ENCODE assay signal across 8 mouse cellular contexts in genomic region chr14:49065529-49066273, GRCm38 (mm10). TPM values are rescaled to one million over a fixed set of nuclear protein-coding genes. Genes with fewer than 3 reads are reported as not detected.
DNase-seq lines count a peak whose midpoint lies in the region; ATAC-seq and TF ChIP-seq lines count a peak whose summit lies in the region.

Gene Ap5m1, plus strand, starts transcription at chr14:49066097.

- no peak for TF ChIP-seq RAD21 in MEL (IDR thresholded peaks at IDR 0.05; ENCODE audit: low read depth, low read length)

- H3K9me3 ChIP-seq in MEL (replicated peaks; ENCODE audit: insufficient read depth, low read length), result no peaks in the 10 kb centered on the region
- no peaks in the 10 kb centered on the region for H3K9me3 ChIP-seq in embryonic facial prominence, embryonic 13.5 days
- no peaks in the 10 kb centered on the region for H3K9me3 ChIP-seq in heart, embryonic 14.5 days (ENCODE audit: control insufficient read depth, low read length)
- H3K9me3 ChIP-seq in stomach, postnatal 0 days (ENCODE audit: control insufficient read depth, low read length), result no peaks in the 10 kb centered on the region

- peak; percentile 37 to 72 for DNase-seq in kidney, postnatal 25 days
- DNase-seq in kidney, postnatal 4 days, result no peak
- DNase-seq in MEL (ENCODE audit: low read depth, low spot score), result peak; percentile 74
- DNase-seq in left cerebral cortex, adult 11 months (ENCODE audit: low spot score), result peak; percentile 10
- peak; percentile 16 for DNase-seq in stomach, postnatal 0 days (ENCODE audit: low spot score)

- TF ChIP-seq POLR2A in MEL (IDR thresholded peaks at IDR 0.05; ENCODE audit: control insufficient read depth in 1 of 2, insufficient read depth in 1 of 2, low read depth in 1 of 2, low read length in 2 of 2, poor library complexity in 1 of 2), result no peak

- H3K79me2 ChIP-seq in MEL (ENCODE audit: control insufficient read depth, insufficient read depth, low read length, poor library complexity), result peaks cover 44% of the 10 kb centered on the region

- peak within 1 kb of the TSS; percentile 95 for H3K9ac ChIP-seq in MEL (ENCODE audit: control insufficient read depth, low read depth, low read length, poor library complexity, severe bottlenecking)
- H3K9ac ChIP-seq in embryonic facial prominence, embryonic 13.5 days, result peak within 1 kb of the TSS; percentile 97
- peak within 1 kb of the TSS; percentile 96 for H3K9ac ChIP-seq in heart, embryonic 14.5 days (ENCODE audit: low read length)
- H3K9ac ChIP-seq in stomach, postnatal 0 days (ENCODE audit: low read length), result peak within 1 kb of the TSS; percentile 97

- H3K36me3 ChIP-seq in MEL (ENCODE audit: control insufficient read depth in 1 of 2, insufficient read depth in 2 of 2, low read length in 2 of 2), result peaks cover 0 to 40% of the 10 kb centered on the region in 2 experiments; a peak in 2 of 4 replicates
- H3K36me3 ChIP-seq in embryonic facial prominence, embryonic 13.5 days, result no peaks in the 10 kb centered on the region
- no peaks in the 10 kb centered on the region for H3K36me3 ChIP-seq in heart, embryonic 14.5 days (ENCODE audit: control insufficient read depth, insufficient read depth, low read length)
- H3K36me3 ChIP-seq in stomach, postnatal 0 days (ENCODE audit: control insufficient read depth, insufficient read depth, low read length), result no peaks in the 10 kb centered on the region

- H3K27ac ChIP-seq in MEL (ENCODE audit: control insufficient read depth, low read depth, low read length), result peak within 1 kb of the TSS; percentile 96
- peak within 1 kb of the TSS; percentile 98 for H3K27ac ChIP-seq in embryonic facial prominence, embryonic 13.5 days
- peak within 1 kb of the TSS; percentile 87 to 99 for H3K27ac ChIP-seq in heart, embryonic 14.5 days (replicated peaks in 1 of 2; ENCODE audit: control insufficient read depth in 1 of 2, insufficient read depth in 1 of 2, low read depth in 2 of 2, low read length in 2 of 2)
- peak within 1 kb of the TSS; percentile 99 for H3K27ac ChIP-seq in stomach, postnatal 0 days (replicated peaks)

- WGBS in embryonic facial prominence, embryonic 13.5 days, result under 1% methylated on average over 40 of the region's 62 CpGs
- WGBS in heart, embryonic 14.5 days, result under 1% methylated on average over 62 of the region's 62 CpGs
- WGBS in stomach, postnatal 0 days, result under 1% methylated on average over 41 of the region's 62 CpGs

- H3K4me2 ChIP-seq in embryonic facial prominence, embryonic 13.5 days, result peak within 1 kb of the TSS; percentile 71
- H3K4me2 ChIP-seq in heart, embryonic 14.5 days (ENCODE audit: low read length), result peak within 1 kb of the TSS; percentile 83
- H3K4me2 ChIP-seq in stomach, postnatal 0 days (replicated peaks; ENCODE audit: low read depth), result peak within 1 kb of the TSS; percentile 73

- ATAC-seq in embryonic facial prominence, embryonic 13.5 days (ENCODE audit: insufficient number of reproducible peaks, insufficient read depth, low FRiP score, low TSS enrichment, low read depth), result peak; percentile 79
- peak; percentile 51 for ATAC-seq in heart, embryonic 14.5 days (ENCODE audit: insufficient number of reproducible peaks, insufficient read depth, low FRiP score, low read depth)
- ATAC-seq in megakaryocyte-erythroid progenitor cell, adult 5-6 weeks (replicated peaks; ENCODE audit: low FRiP score, low TSS enrichment, poor library complexity, severe bottlenecking), result peak; percentile 20
- peak; percentile 72; the same call in 1 of the 2 replicates for ATAC-seq in stomach, postnatal 0 days (ENCODE audit: low FRiP score, low TSS enrichment)

- TF ChIP-seq CTCF in MEL (IDR thresholded peaks at IDR 0.05 in 2 of 3, conservative IDR thresholded peaks at IDR 0.05 in 1 of 3; ENCODE audit: control insufficient read depth in 1 of 3, insufficient read depth in 1 of 3, low read depth in 2 of 3, low read length in 3 of 3, poor library complexity in 1 of 3, severe bottlenecking in 1 of 3), result no peak
- no peak for TF ChIP-seq CTCF in stomach, postnatal 0 days (IDR thresholded peaks at IDR 0.05; ENCODE audit: low read depth)

- no peak; a peak in 1 of 4 replicates for TF ChIP-seq EP300 in MEL (IDR thresholded peaks at IDR 0.05; ENCODE audit: low read depth in 1 of 2, low read length in 2 of 2)
- TF ChIP-seq EP300 in stomach, postnatal 0 days (optimal IDR thresholded peaks at IDR 0.05), result no peak

- H3K4me3 ChIP-seq in MEL (ENCODE audit: control insufficient read depth in 1 of 2, insufficient read depth in 1 of 2, low read depth in 2 of 2, low read length in 2 of 2), result peak within 1 kb of the TSS; percentile 90 to 99
- peak within 1 kb of the TSS; percentile 90 for H3K4me3 ChIP-seq in embryonic facial prominence, embryonic 13.5 days
- H3K4me3 ChIP-seq in heart, embryonic 14.5 days (ENCODE audit: control insufficient read depth in 1 of 2, insufficient read depth in 1 of 2, low read depth in 1 of 2, low read length in 2 of 2), result peak within 1 kb of the TSS; percentile 59 to 93
- H3K4me3 ChIP-seq in stomach, postnatal 0 days (ENCODE audit: low read depth, low read length), result peak within 1 kb of the TSS; percentile 92

- H3K27me3 ChIP-seq in MEL (ENCODE audit: control insufficient read depth in 1 of 2, insufficient read depth in 2 of 2, low read length in 2 of 2), result no peaks in the 10 kb centered on the region
- no peaks in the 10 kb centered on the region for H3K27me3 ChIP-seq in embryonic facial prominence, embryonic 13.5 days
- H3K27me3 ChIP-seq in heart, embryonic 14.5 days (ENCODE audit: control insufficient read depth, insufficient read depth, low read length), result no peaks in the 10 kb centered on the region
- H3K27me3 ChIP-seq in stomach, postnatal 0 days (ENCODE audit: control insufficient read depth, insufficient read depth, low read length), result no peaks in the 10 kb centered on the region

- peaks cover 9 to 14% of the 10 kb centered on the region in 2 experiments for H3K4me1 ChIP-seq in MEL (ENCODE audit: control insufficient read depth in 1 of 2, insufficient read depth in 2 of 2, low read length in 2 of 2)
- H3K4me1 ChIP-seq in embryonic facial prominence, embryonic 13.5 days, result peaks cover 18% of the 10 kb centered on the region
- peaks cover 0 to 18% of the 10 kb centered on the region in 2 experiments; a peak in 2 of 4 replicates for H3K4me1 ChIP-seq in heart, embryonic 14.5 days (ENCODE audit: control insufficient read depth in 2 of 2, insufficient read depth in 2 of 2, low read length in 2 of 2)
- no peaks in the 10 kb centered on the region for H3K4me1 ChIP-seq in stomach, postnatal 0 days (replicated peaks; ENCODE audit: control insufficient read depth, insufficient read depth)

TF ChIP-seq in MEL, 35 proteins besides CTCF, POLR2A, EP300 and RAD21:
- TF ChIP-seq SIN3A (IDR thresholded peaks at IDR 0.05; ENCODE audit: low read length), result peak; percentile 66; the same call in 1 of the 2 replicates
- no peak for TF ChIP-seq TCF12 (IDR thresholded peaks at IDR 0.05; ENCODE audit: low read depth, low read length)
- TF ChIP-seq ZNF384 (IDR thresholded peaks at IDR 0.05; ENCODE audit: low read depth, low read length), result peak; percentile 23; the same call in 1 of the 2 replicates
- TF ChIP-seq MXI1 (IDR thresholded peaks at IDR 0.05; ENCODE audit: low read depth, low read length), result peak; percentile 66
- TF ChIP-seq CHD1 (IDR thresholded peaks at IDR 0.05; ENCODE audit: low read depth, low read length), result no peak

RNA-seq across cellular contexts. Expression of gene Ap5m1, which starts in this region (rescaled TPM):
- total RNA-seq in MEL (2012; rRNA removed), result 15.1 and 15.4 TPM in 2 replicates
- 10 to 100 TPM in 1 of 2 experiments, not detected in 1; 13.7 TPM for polyA plus RNA-seq in MEL (2012; ENCODE audit: insufficient read depth in 1 of 2, insufficient read length in 2 of 2, low read depth in 1 of 2, low replicate concordance in 2 of 2, missing spikeins in 1 of 2)
- 23.2 and 23.3 TPM in 2 replicates for polyA plus RNA-seq in embryonic facial prominence, embryonic 13.5 days (2015; fragmentation: Nextera tagmentation; extraction: Ambion mirVana)
- polyA plus RNA-seq in heart, embryonic 14.5 days (2014; fragmentation: Nextera tagmentation; extraction: Ambion mirVana), result 23.4 and 23.6 TPM in 2 replicates
- 17.0 and 22.0 TPM in 2 replicates for total RNA-seq in megakaryocyte-erythroid progenitor cell, adult 5-6 weeks (2014; fragmentation: Nextera tagmentation)
- total RNA-seq in megakaryocyte-erythroid progenitor cell, adult 5-6 weeks (2017), result 20.5 and 24.0 TPM in 2 replicates
- polyA plus RNA-seq in stomach, postnatal 0 days (2015; fragmentation: Nextera tagmentation; extraction: Ambion mirVana), result 13.2 and 13.9 TPM in 2 replicates

Comparison
In these comparisons a context has a peak if more than half of its experiments do, and no peak if none do; other contexts are left out.
1. DNase-seq: peak in kidney, postnatal 25 days (2 of 2), MEL (single experiment), left cerebral cortex, adult 11 months (single experiment) and stomach, postnatal 0 days (single experiment); none in kidney, postnatal 4 days (0 of 2).
2. ATAC-seq: peak in every context shown above with its lines; median percentile 79 in embryonic facial prominence, embryonic 13.5 days; 72 in stomach, postnatal 0 days; 51 in heart, embryonic 14.5 days; 20 in megakaryocyte-erythroid progenitor cell, adult 5-6 weeks.
3. Peak in every context shown above with its lines, with median percentiles within 50 percentile points of each other: H3K27ac ChIP-seq, H3K4me3 ChIP-seq, H3K9ac ChIP-seq and H3K4me2 ChIP-seq.